ENCODE assay signal across 8 mouse cellular contexts in the genomic region with DNA sequence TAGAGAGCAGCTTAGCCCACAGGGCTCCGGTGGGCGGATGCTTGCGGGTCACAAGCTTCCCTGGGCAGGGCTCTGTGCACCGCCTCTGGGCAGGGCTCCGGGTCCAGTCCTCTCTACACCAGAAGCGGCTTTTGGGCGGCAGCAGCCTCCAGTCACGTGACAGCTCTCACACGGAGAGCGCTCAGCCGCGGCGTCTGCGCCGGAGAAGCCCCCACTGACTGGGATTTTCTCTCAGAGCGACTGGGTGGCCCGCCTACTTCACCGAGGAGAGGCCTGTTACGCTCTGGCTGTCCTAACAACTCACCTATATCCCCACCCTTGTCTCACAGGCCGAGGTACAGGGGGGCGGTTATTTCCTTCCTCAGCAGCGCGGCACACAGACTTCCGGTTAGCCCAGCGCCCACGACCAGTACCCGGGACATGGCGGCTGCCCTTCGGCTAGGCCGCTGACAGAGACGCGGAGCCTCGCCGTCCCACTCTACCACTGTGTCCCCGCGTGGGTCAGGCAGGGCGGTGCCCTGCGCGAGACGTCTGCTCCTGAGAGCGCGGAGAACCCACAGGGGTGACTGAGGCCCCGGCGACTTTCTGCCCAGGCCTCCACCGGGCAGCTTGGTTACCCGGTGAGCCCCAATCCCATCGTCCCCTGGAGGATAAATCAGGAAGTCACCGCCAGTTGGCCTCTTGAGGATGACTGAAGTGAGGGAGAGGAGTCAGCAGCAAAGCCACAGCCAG. TPM values are rescaled to one million over a fixed set of nuclear protein-coding genes. Genes with fewer than 3 reads are reported as not detected.
DNase-seq lines count a peak whose midpoint lies in the region; ATAC-seq lines count a peak whose summit lies in the region.

Gene Rnls (minus strand): TSS at position 645 of the 732 bp plus-strand sequence.

- peaks cover 7% of the 10 kb centered on the region for H3K4me1 ChIP-seq in megakaryocyte, embryonic 14.5 days

- no peaks in the 10 kb centered on the region for H3K36me3 ChIP-seq in megakaryocyte, embryonic 14.5 days (replicated peaks; ENCODE audit: low read length)

- peak; percentile 83 for DNase-seq in adrenal gland, adult 8-10 months
- DNase-seq in embryo, embryonic 11.5 days (ENCODE audit: low read depth, low spot score) = peak; percentile 63
- peak; percentile 85 for DNase-seq in gastrocnemius, postnatal 25 days
- DNase-seq in left cerebral cortex, adult 9 months (ENCODE audit: low spot score in 2 of 2) = peak; percentile 72 to 83
- peak; percentile 77 to 79 for DNase-seq in right cerebral cortex, adult 2 months (ENCODE audit: low spot score in 2 of 2)
- peak; percentile 38 for DNase-seq in urinary bladder, postnatal 10 days (ENCODE audit: low spot score)

- ATAC-seq in inflammation-experienced regulatory T-cells, adult 6 months = peak; percentile 81

- H3K27me3 ChIP-seq in megakaryocyte, embryonic 14.5 days (replicated peaks) = no peaks in the 10 kb centered on the region

- H3K4me3 ChIP-seq in megakaryocyte, embryonic 14.5 days (replicated peaks) = peak within 1 kb of the TSS; percentile 89

- H3K9me3 ChIP-seq in megakaryocyte, embryonic 14.5 days = no peaks in the 10 kb centered on the region

RNA-seq across cellular contexts. Expression of gene Rnls, which starts in this region (rescaled TPM):
- 1 to 10 TPM; 2.6 to 4.2 (median 3.5) TPM for total RNA-seq in adrenal gland, adult 8-10 months (2022)
- 1 to 10 TPM; 7.9 to 9.1 TPM for total RNA-seq in gastrocnemius, postnatal 25 days (2021)
- 1 to 10 TPM; 3.5 to 6.1 (median 5.5) TPM for polyA plus RNA-seq in inflammation-experienced regulatory T-cells, adult 6 months (2017; shearing (Covaris generic))
- polyA plus RNA-seq in megakaryocyte, embryonic 14.5 days (2012; ENCODE audit: insufficient read depth, low replicate concordance) = 0.29 TPM in 1 of 2 replicates, not detected in the other

Comparison
In these comparisons a context has a peak if more than half of its experiments do, and no peak if none do; other contexts are left out.
1. Peak in every context shown above with its lines: DNase-seq, ATAC-seq and H3K4me3 ChIP-seq.